17 mouse cellular contexts compared by ENCODE assay signal in the genomic region with DNA sequence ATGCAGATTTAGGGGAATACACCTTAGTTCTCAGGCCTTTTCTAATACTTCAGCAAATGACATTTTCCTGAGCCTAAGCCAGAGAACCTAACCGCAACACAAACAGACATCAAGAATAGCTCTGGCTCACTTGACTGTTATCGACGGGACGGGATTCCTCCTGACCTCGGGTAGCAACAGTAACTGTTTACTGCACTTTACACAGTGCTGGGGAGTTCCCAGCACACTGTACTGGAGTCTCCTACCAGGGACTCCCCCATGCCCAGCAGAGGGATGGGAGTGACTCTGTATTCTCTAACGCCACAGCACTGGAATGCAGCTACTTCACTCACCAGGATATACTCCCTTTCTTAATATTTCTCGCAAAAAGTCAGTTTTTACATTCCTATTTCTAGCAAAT.
DNase-seq lines count a peak whose midpoint lies in the region; ATAC-seq lines count a peak whose summit lies in the region.
"Had no signal": no experiment of that assay in that cellular context is flagged by ENCODE, and none has a peak within 500 bp of the region (broad histone marks: within the 10 kb centered on the region; RNA-seq: fewer than 3 reads in every experiment).

No protein-coding gene starts in this region.

- no peaks in the 10 kb centered on the region for H3K27me3 ChIP-seq in heart, embryonic 15.5 days
- H3K27me3 ChIP-seq: embryonic facial prominence, embryonic 12.5 days; liver, embryonic 15.5 days; midbrain, embryonic 12.5 days; neural tube, embryonic 15.5 days had no signal

- WGBS in heart, embryonic 15.5 days = 28% methylated on average over 7 of the region's 7 CpGs

- no peaks in the 10 kb centered on the region for H3K9me3 ChIP-seq in heart, embryonic 15.5 days (replicated peaks)
- H3K9me3 ChIP-seq: embryonic facial prominence, embryonic 12.5 days; liver, embryonic 15.5 days; midbrain, embryonic 12.5 days; neural tube, embryonic 15.5 days had no signal

- no peak overlapping the region for H3K9ac ChIP-seq in heart, embryonic 15.5 days
- H3K9ac ChIP-seq: embryonic facial prominence, embryonic 12.5 days; forebrain, postnatal 0 days; liver, embryonic 15.5 days; midbrain, embryonic 12.5 days; neural tube, embryonic 15.5 days had no signal

- peak overlapping the region; percentile 28; the same call in 1 of the 2 replicates for H3K4me2 ChIP-seq in heart, embryonic 15.5 days
- H3K4me2 ChIP-seq: embryonic facial prominence, embryonic 12.5 days; liver, embryonic 15.5 days; midbrain, embryonic 12.5 days; neural tube, embryonic 15.5 days had no signal

- no peak overlapping the region for H3K4me3 ChIP-seq in heart, embryonic 15.5 days
- H3K4me3 ChIP-seq: embryonic facial prominence, embryonic 12.5 days; liver, embryonic 15.5 days; midbrain, embryonic 12.5 days; neural tube, embryonic 15.5 days had no signal

- peak; percentile 91 for ATAC-seq in heart, embryonic 15.5 days (replicated peaks; ENCODE audit: insufficient number of reproducible peaks, insufficient read depth, low FRiP score, low read depth)
- ATAC-seq in erythroid progenitor cell, adult 5-6 weeks (replicated peaks; ENCODE audit: low FRiP score, poor library complexity, severe bottlenecking) = no peak
- ATAC-seq: forebrain, postnatal 0 days had no signal

- H3K4me1 ChIP-seq in heart, embryonic 15.5 days (replicated peaks) = peaks cover 23% of the 10 kb centered on the region
- H3K4me1 ChIP-seq: embryonic facial prominence, embryonic 12.5 days; liver, embryonic 15.5 days; midbrain, embryonic 12.5 days; neural tube, embryonic 15.5 days had no signal

- no peaks in the 10 kb centered on the region for H3K36me3 ChIP-seq in heart, embryonic 15.5 days
- H3K36me3 ChIP-seq: embryonic facial prominence, embryonic 12.5 days; liver, embryonic 15.5 days; midbrain, embryonic 12.5 days; neural tube, embryonic 15.5 days had no signal

- DNase-seq in lung, postnatal 36 days = peak; percentile 1
- DNase-seq in lung, postnatal 4 days = no peak
- DNase-seq in heart, adult 8-10 months (ENCODE audit: low spot score) = peak; percentile 33
- peak; percentile 1 for DNase-seq in ovary, postnatal 14 days (ENCODE audit: low spot score)
- no peak for DNase-seq in adrenal gland, postnatal 14 days
- DNase-seq in T-cell, adult 2 months (ENCODE audit: low spot score) = no peak
- DNase-seq: cerebellum, adult 8-10 months; forebrain, postnatal 0 days; kidney, adult 9 months; kidney, postnatal 36 days; thymus, postnatal 25 days had no signal

- peak overlapping the region; percentile 49; the same call in 1 of the 2 replicates for H3K27ac ChIP-seq in heart, embryonic 15.5 days
- H3K27ac ChIP-seq: embryonic facial prominence, embryonic 12.5 days; liver, embryonic 15.5 days; midbrain, embryonic 12.5 days; neural tube, embryonic 15.5 days had no signal

Comparison
In these comparisons a context has a peak if more than half of its experiments do, and no peak if none do; other contexts are left out.
1. DNase-seq: peak in lung, postnatal 36 days (single experiment), heart, adult 8-10 months (single experiment) and ovary, postnatal 14 days (single experiment); none in lung, postnatal 4 days (0 of 2), adrenal gland, postnatal 14 days (single experiment) and T-cell, adult 2 months (single experiment).